Comparison of ENCODE assay signal across 27 mouse cellular contexts in the genomic region with DNA sequence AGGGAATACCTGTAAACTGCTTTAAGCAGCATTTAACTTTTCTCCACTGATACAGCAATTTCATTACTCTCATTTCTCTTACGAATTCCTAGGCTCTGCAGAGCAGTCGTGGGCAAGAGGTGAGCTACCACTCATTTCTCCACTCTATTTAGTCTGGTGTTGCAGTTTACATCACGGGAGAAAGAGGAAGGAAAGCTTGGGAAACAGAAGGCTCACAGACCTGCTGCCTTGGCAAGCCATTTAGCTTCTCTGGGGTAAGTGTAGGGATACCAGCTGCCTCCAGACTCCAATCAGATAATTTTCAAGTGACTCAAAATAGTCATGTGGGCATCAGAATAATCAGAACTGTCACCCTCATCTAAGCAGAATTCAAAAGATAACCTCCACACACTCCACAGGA.
A peak's percentile ranks its signal among the peaks of the same experiment; 100 is the strongest.
DNase-seq lines count a peak whose midpoint lies in the region; ATAC-seq and TF ChIP-seq lines count a peak whose summit lies in the region.
"Had no signal": no experiment of that assay in that cellular context is flagged by ENCODE, and none has a peak within 500 bp of the region (broad histone marks: within the 10 kb centered on the region; RNA-seq: fewer than 3 reads in every experiment).

No protein-coding gene starts in this region.

- H3K27me3 ChIP-seq in cerebellum, adult 2 months (ENCODE audit: control insufficient read depth, insufficient read depth, low read length), result no peaks in the 10 kb centered on the region
- H3K27me3 ChIP-seq: CH12.LX; intestine, embryonic 15.5 days; liver, embryonic 13.5 days; neural tube, embryonic 13.5 days had no signal

- intact Hi-C loops in left cerebral cortex, postnatal 36 days (cut with DNase I), result no loop called here

- H3K4me1 ChIP-seq in cerebellum, adult 2 months (ENCODE audit: control insufficient read depth, insufficient read depth, low read length), result no peaks in the 10 kb centered on the region
- H3K4me1 ChIP-seq: embryonic facial prominence, embryonic 10.5 days; heart, embryonic 10.5 days; intestine, embryonic 15.5 days; liver, embryonic 13.5 days; neural tube, embryonic 13.5 days had no signal

- peak; percentile 8 for DNase-seq in cerebellum, adult 11-12 months
- no peak for DNase-seq in cerebellum, postnatal 36 days
- DNase-seq in B cell, adult 2 months, result peak; percentile 7 to 8
- peak; percentile 23 to 43 for DNase-seq in cerebellum, adult 2 months
- DNase-seq in left cerebral cortex, postnatal 36 days (ENCODE audit: low spot score in 2 of 2), result no peak
- no peak for DNase-seq in adrenal gland, postnatal 10 days
- no peak for DNase-seq in embryo, embryonic 11 days
- DNase-seq: adrenal gland, adult 8-10 months; gastrocnemius, adult 2 months; kidney, adult 8-10 months; kidney, postnatal 14 days; liver, embryonic 13.5 days; lung, adult 2 months; retina, postnatal 1 day; right cerebral cortex, postnatal 25 days; thymus, postnatal 14 days had no signal

- H3K27ac ChIP-seq in cerebellum, adult 2 months (ENCODE audit: insufficient read depth, low read length), result no peak overlapping the region
- H3K27ac ChIP-seq: embryonic facial prominence, embryonic 10.5 days; gastrocnemius, adult 2 months; heart, embryonic 10.5 days; intestine, embryonic 15.5 days; layer of hippocampus, adult 2 months; liver, embryonic 13.5 days; neural tube, embryonic 13.5 days had no signal

- TF ChIP-seq POLR2A in cerebellum, adult 2 months (IDR thresholded peaks at IDR 0.05; ENCODE audit: borderline replicate concordance, insufficient read depth, low read length), result no peak

- no peak overlapping the region for H3K4me3 ChIP-seq in cerebellum, adult 2 months (replicated peaks; ENCODE audit: insufficient read depth, low read depth, low read length)
- H3K4me3 ChIP-seq: embryonic facial prominence, embryonic 10.5 days; gastrocnemius, adult 2 months; heart, embryonic 10.5 days; intestine, embryonic 15.5 days; layer of hippocampus, adult 2 months; liver, embryonic 13.5 days; myocyte; neural tube, embryonic 13.5 days had no signal

- TF ChIP-seq CTCF in cerebellum, adult 2 months (IDR thresholded peaks at IDR 0.05; ENCODE audit: borderline replicate concordance, insufficient read depth, low read depth, low read length), result no peak

- ATAC-seq in common myeloid progenitor, adult 5-6 weeks (replicated peaks; ENCODE audit: low read depth, poor library complexity, severe bottlenecking), result peak; percentile 27; the same call in 1 of the 2 replicates
- ATAC-seq: activated CD4-positive, CD25-positive, alpha-beta regulatory T cell, adult 4 months; hindbrain, embryonic 16.5 days; intestine, embryonic 15.5 days; midbrain, embryonic 16.5 days had no signal

- 19% methylated on average over 3 of the region's 3 CpGs for WGBS in cerebellum, adult 2 months

Comparison
In these comparisons a context has a peak if more than half of its experiments do, and no peak if none do; other contexts are left out.
1. DNase-seq: peak in cerebellum, adult 11-12 months (single experiment), B cell, adult 2 months (2 of 2) and cerebellum, adult 2 months (2 of 2); none in cerebellum, postnatal 36 days (0 of 2), left cerebral cortex, postnatal 36 days (0 of 2), adrenal gland, postnatal 10 days (single experiment) and embryo, embryonic 11 days (single experiment).